Mouse (Mus musculus): ENCODE measurements at regions not wholly inside any gene's neighbourhood (a gene's known extent, or its start where the extent isn't known, plus 50 kb on each side); places are given as distances from the start of the nearest gene placed in this dataset.

DNA sequence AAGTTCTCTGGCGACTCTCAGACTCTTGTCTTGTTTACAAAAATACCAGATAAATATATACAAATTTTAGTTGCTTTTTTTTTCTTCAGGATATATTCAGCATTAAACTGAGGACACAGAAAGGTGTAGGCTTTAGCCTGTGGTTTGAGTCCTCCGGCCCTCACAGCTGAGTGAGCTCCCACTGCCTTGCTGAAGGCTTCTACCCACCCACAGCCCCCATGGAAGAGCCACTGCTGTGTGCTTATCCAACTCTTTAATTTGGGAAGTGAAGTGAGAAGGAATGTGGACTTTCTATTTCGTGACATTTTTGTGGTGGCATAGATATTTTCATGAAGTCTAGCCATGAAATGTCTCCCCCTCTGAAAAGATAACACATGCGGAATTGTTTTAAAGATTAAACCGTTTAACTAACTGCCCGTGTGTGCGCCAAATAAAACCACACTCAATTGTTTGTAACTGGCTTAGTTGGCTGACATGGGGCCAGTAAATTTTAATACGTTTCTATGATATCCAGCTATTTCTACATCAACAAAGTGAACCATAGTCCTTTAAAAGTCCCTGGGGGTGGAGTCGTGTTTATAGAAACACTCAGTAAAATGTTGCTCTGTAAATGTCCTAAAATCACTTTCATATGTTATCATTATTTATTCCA, 174.1 kb downstream of the Slc38a4 start:
- TF ChIP-seq USF1 (IDR thresholded peaks at IDR 0.05; ENCODE audit: low read depth, low read length) (no peak), KAT2A (IDR thresholded peaks at IDR 0.05; ENCODE audit: insufficient replicate concordance, low read length) (no peak), TBP (conservative IDR thresholded peaks at IDR 0.05; ENCODE audit: low read depth, low read length) (no peak), CTCF (conservative IDR thresholded peaks at IDR 0.05 in 1 of 2, IDR thresholded peaks at IDR 0.05 in 1 of 2; ENCODE audit: low read depth in 2 of 2, low read length in 2 of 2) (no peak), MAFK (IDR thresholded peaks at IDR 0.05; ENCODE audit: insufficient replicate concordance, low read length) (no peak), POLR2A (IDR thresholded peaks at IDR 0.05; ENCODE audit: low read depth, low read length) (no peak), EP300 (IDR thresholded peaks at IDR 0.05; ENCODE audit: low read length) (no peak), POLR2AphosphoS2 (IDR thresholded peaks at IDR 0.05; ENCODE audit: low read depth, low read length) (no peak), CHD1 (IDR thresholded peaks at IDR 0.05; ENCODE audit: low read depth, low read length) (no peak), MAX (IDR thresholded peaks at IDR 0.05; ENCODE audit: low read length) (no peak), UBTF (IDR thresholded peaks at IDR 0.05; ENCODE audit: low read depth, low read length) (no peak), E2F4 (IDR thresholded peaks at IDR 0.05; ENCODE audit: insufficient replicate concordance, low read depth, low read length) (no peak), CHD2 (IDR thresholded peaks at IDR 0.05; ENCODE audit: low read length) (no peak), HCFC1 (IDR thresholded peaks at IDR 0.05; ENCODE audit: low read depth, low read length) (no peak)
